Mouse (Mus musculus): ENCODE measurements around the gene Npc2. TPM values are rescaled to one million over a fixed set of nuclear protein-coding genes. Genes with fewer than 3 reads are reported as not detected.

Gene Npc2
- polyA plus RNA-seq, 1 experiment from 2014 or later, result 29.7 TPM

- no peaks in the 10 kb centered on the region for H3K27me3 ChIP-seq (ENCODE audit: insufficient read depth, low read length)
- no peaks in the 10 kb centered on the region for H3K36me3 ChIP-seq (replicated peaks; ENCODE audit: insufficient read depth, low read length)
- WGBS (ENCODE audit: insufficient replicate concordance), result 36% methylated on average over 3 of the region's 3 CpGs
- no peak overlapping the region for H3K4me3 ChIP-seq (ENCODE audit: low read depth, low read length)
- no peak overlapping the region for H3K9ac ChIP-seq (replicated peaks)
- peaks cover 3% of the 10 kb centered on the region; the same call in 1 of the 2 replicates for H3K4me1 ChIP-seq (ENCODE audit: insufficient read depth)
- H3K27ac ChIP-seq (ENCODE audit: low read depth), result no peak overlapping the region
- ATAC-seq, result no peak
- H3K4me2 ChIP-seq (ENCODE audit: low read depth, low read length), result no peak overlapping the region
- TF ChIP-seq CTCF (IDR thresholded peaks at IDR 0.05; ENCODE audit: low read depth), result peak; percentile 56
- no peak for TF ChIP-seq EP300 (IDR thresholded peaks at IDR 0.05; ENCODE audit: low read depth)
- DNase-seq, result no peak
- no peaks in the 10 kb centered on the region for H3K9me3 ChIP-seq (ENCODE audit: low read length)
Measured at GRCm38 (mm10) chr12:84812004-84812403, 39.1 kb upstream of the Npc2 start.

GRCm38 (mm10) chr12:84811510-84811909 is 38.6 kb upstream of the Npc2 start:
- Histone ChIP-seq H3K36me3 (replicated peaks; ENCODE audit: insufficient read depth, low read length) (no peaks in the 10 kb centered on the region), H3K4me2 (ENCODE audit: low read depth, low read length) (no peak overlapping the region), H3K27me3 (ENCODE audit: insufficient read depth, low read length) (no peaks in the 10 kb centered on the region), H3K4me1 (ENCODE audit: insufficient read depth) (peaks cover 3% of the 10 kb centered on the region; the same call in 1 of the 2 replicates), H3K9me3 (ENCODE audit: low read length) (no peaks in the 10 kb centered on the region), H3K4me3 (ENCODE audit: low read depth, low read length) (no peak overlapping the region), H3K9ac (replicated peaks) (no peak overlapping the region), H3K27ac (ENCODE audit: low read depth) (no peak overlapping the region)
- DNase-seq (no peak), ATAC-seq (no peak)
- WGBS (ENCODE audit: insufficient replicate concordance), result 49% methylated on average over 4 of the region's 4 CpGs
- TF ChIP-seq EP300 (IDR thresholded peaks at IDR 0.05; ENCODE audit: low read depth) (no peak), CTCF (IDR thresholded peaks at IDR 0.05; ENCODE audit: low read depth) (no peak)

- Histone ChIP-seq H3K27ac (ENCODE audit: low read depth) (no peak overlapping the region), H3K9ac (replicated peaks) (no peak overlapping the region), H3K4me3 (ENCODE audit: low read depth, low read length) (no peak overlapping the region), H3K27me3 (ENCODE audit: insufficient read depth, low read length) (no peaks in the 10 kb centered on the region), H3K4me2 (ENCODE audit: low read depth, low read length) (no peak overlapping the region), H3K36me3 (replicated peaks; ENCODE audit: insufficient read depth, low read length) (no peaks in the 10 kb centered on the region), H3K4me1 (ENCODE audit: insufficient read depth) (peaks cover 7% of the 10 kb centered on the region), H3K9me3 (ENCODE audit: low read length) (no peaks in the 10 kb centered on the region)
- 61% methylated on average over 1 of the region's 1 CpGs for whole genome bisulfite sequencing (ENCODE audit: insufficient replicate concordance)
- TF ChIP-seq CTCF (IDR thresholded peaks at IDR 0.05; ENCODE audit: low read depth) (no peak), EP300 (IDR thresholded peaks at IDR 0.05; ENCODE audit: low read depth) (no peak)
- no peak for DNase-seq
- no peak for ATAC-seq
Measured at GRCm38 (mm10) chr12:84810810-84811209, 37.9 kb upstream of the Npc2 start.

- DNase-seq (no peak), ATAC-seq (no peak)
- Histone ChIP-seq H3K9me3 (ENCODE audit: low read length) (no peaks in the 10 kb centered on the region), H3K27me3 (ENCODE audit: insufficient read depth, low read length) (no peaks in the 10 kb centered on the region), H3K9ac (replicated peaks) (no peak overlapping the region), H3K4me2 (ENCODE audit: low read depth, low read length) (no peak overlapping the region), H3K4me3 (ENCODE audit: low read depth, low read length) (no peak overlapping the region), H3K36me3 (replicated peaks; ENCODE audit: insufficient read depth, low read length) (no peaks in the 10 kb centered on the region), H3K27ac (ENCODE audit: low read depth) (no peak overlapping the region), H3K4me1 (ENCODE audit: insufficient read depth) (peaks cover 7% of the 10 kb centered on the region)
- no peak for TF ChIP-seq CTCF (IDR thresholded peaks at IDR 0.05; ENCODE audit: low read depth)
- no peak for TF ChIP-seq EP300 (IDR thresholded peaks at IDR 0.05; ENCODE audit: low read depth)
- 45% methylated on average over 6 of the region's 6 CpGs for WGBS (ENCODE audit: insufficient replicate concordance)
Measured at GRCm38 (mm10) chr12:84809033-84809432, 36.1 kb upstream of the Npc2 start.

GRCm38 (mm10) chr12:84807351-84807750 is 34.4 kb upstream of the Npc2 start:
- Histone ChIP-seq H3K4me3 (ENCODE audit: low read depth, low read length) (no peak overlapping the region), H3K27me3 (ENCODE audit: insufficient read depth, low read length) (no peaks in the 10 kb centered on the region), H3K36me3 (replicated peaks; ENCODE audit: insufficient read depth, low read length) (no peaks in the 10 kb centered on the region), H3K4me1 (ENCODE audit: insufficient read depth) (peaks cover 7% of the 10 kb centered on the region), H3K9ac (replicated peaks) (no peak overlapping the region), H3K9me3 (ENCODE audit: low read length) (no peaks in the 10 kb centered on the region), H3K4me2 (ENCODE audit: low read depth, low read length) (no peak overlapping the region), H3K27ac (ENCODE audit: low read depth) (no peak overlapping the region)
- ATAC-seq (no peak), DNase-seq (no peak)
- 66% methylated on average over 13 of the region's 13 CpGs for WGBS (ENCODE audit: insufficient replicate concordance)
- TF ChIP-seq CTCF (IDR thresholded peaks at IDR 0.05; ENCODE audit: low read depth) (no peak), EP300 (IDR thresholded peaks at IDR 0.05; ENCODE audit: low read depth) (no peak)

- Histone ChIP-seq H3K4me1 (ENCODE audit: insufficient read depth) (peaks cover 7% of the 10 kb centered on the region), H3K4me3 (ENCODE audit: low read depth, low read length) (no peak overlapping the region), H3K9ac (replicated peaks) (no peak overlapping the region), H3K36me3 (replicated peaks; ENCODE audit: insufficient read depth, low read length) (no peaks in the 10 kb centered on the region), H3K27ac (ENCODE audit: low read depth) (no peak overlapping the region), H3K27me3 (ENCODE audit: insufficient read depth, low read length) (no peaks in the 10 kb centered on the region), H3K9me3 (ENCODE audit: low read length) (no peaks in the 10 kb centered on the region), H3K4me2 (ENCODE audit: low read depth, low read length) (peak overlapping the region; percentile 44)
- 44% methylated on average over 5 of the region's 5 CpGs for WGBS (ENCODE audit: insufficient replicate concordance)
- peak; percentile 75 for ATAC-seq
- DNase-seq, result no peak
- TF ChIP-seq CTCF (IDR thresholded peaks at IDR 0.05; ENCODE audit: low read depth) (no peak), EP300 (IDR thresholded peaks at IDR 0.05; ENCODE audit: low read depth) (no peak)
Measured at GRCm38 (mm10) chr12:84806726-84807125, 33.8 kb upstream of the Npc2 start.

- Histone ChIP-seq H3K4me3 (ENCODE audit: low read depth, low read length) (no peak overlapping the region), H3K4me2 (ENCODE audit: low read depth, low read length) (no peak overlapping the region), H3K9me3 (ENCODE audit: low read length) (no peaks in the 10 kb centered on the region), H3K27ac (ENCODE audit: low read depth) (no peak overlapping the region), H3K36me3 (replicated peaks; ENCODE audit: insufficient read depth, low read length) (no peaks in the 10 kb centered on the region), H3K4me1 (ENCODE audit: insufficient read depth) (peaks cover 7% of the 10 kb centered on the region), H3K27me3 (ENCODE audit: insufficient read depth, low read length) (no peaks in the 10 kb centered on the region), H3K9ac (replicated peaks) (no peak overlapping the region)
- ATAC-seq (no peak), DNase-seq (no peak)
- WGBS (ENCODE audit: insufficient replicate concordance), result 59% methylated on average over 1 of the region's 1 CpGs
- no peak for TF ChIP-seq CTCF (IDR thresholded peaks at IDR 0.05; ENCODE audit: low read depth)
- no peak for TF ChIP-seq EP300 (IDR thresholded peaks at IDR 0.05; ENCODE audit: low read depth)
Measured at GRCm38 (mm10) chr12:84806010-84806409, 33.1 kb upstream of the Npc2 start.
